Mouse (Mus musculus) fibroblast of lung, adult 2 months (primary cell): ENCODE results near the gene Hist1h2bg.
"Not testable (repeated sequence)": the region's sequence is repeated elsewhere in the genome, so short reads cannot be mapped to it uniquely, and the experiment has no call there.

Experiments
- DNase-seq: peaks from one replicate; pipeline ENCODE4 v3.0.0-alpha.2; 2011; ENCODE audit warnings: low read depth

The Hist1h2bg gene

DNA sequence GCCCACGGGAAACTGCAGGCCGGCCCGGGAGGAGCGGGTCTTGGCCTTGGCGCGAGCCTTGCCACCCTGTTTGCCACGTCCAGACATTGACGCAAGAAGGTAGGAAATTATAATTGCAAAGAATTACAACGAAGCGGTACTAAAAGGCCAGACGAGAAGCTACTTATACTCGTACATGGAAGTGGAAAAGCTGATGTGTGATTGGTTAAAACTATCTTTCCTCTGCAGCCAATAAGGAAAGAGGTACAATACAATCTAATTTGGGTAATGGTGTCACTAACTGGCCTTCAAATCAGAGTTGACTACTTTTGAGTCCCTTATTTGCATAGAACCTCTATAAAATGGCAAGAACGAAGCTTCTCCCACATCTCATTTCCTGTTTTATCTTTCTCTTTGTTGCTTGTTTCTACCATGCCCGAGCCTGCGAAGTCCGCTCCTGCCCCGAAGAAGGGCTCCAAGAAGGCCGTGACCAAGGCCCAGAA is at the start of gene Hist1h2bg, which contains the start of gene Hist1h2ae:
Gene Hist1h2bg (plus strand): TSS at position 375 of the 482 bp plus-strand sequence.
Gene Hist1h2ae (minus strand): TSS at position 199 of the 482 bp plus-strand sequence.
- peak; percentile 89 for DNase-seq

DNA sequence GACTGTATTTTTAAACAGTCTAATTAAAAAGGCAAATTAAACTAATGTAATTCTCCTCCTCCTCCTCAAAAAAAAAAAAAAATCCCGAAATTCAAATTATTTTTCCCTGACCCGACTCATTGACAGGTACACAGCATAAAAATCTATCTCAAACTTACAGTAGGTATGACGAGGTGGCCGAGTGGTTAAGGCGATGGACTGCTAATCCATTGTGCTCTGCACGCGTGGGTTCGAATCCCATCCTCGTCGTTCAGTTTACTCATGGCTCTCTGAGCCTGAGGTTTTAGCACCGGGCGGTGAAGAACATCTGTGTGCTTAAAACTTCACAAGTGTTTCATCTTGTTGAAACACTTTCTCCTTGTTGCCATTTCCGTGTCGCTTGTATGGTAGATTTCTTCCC is 49.5 kb upstream of the Hist1h2bg start:
- peak; percentile 60 for DNase-seq

DNA sequence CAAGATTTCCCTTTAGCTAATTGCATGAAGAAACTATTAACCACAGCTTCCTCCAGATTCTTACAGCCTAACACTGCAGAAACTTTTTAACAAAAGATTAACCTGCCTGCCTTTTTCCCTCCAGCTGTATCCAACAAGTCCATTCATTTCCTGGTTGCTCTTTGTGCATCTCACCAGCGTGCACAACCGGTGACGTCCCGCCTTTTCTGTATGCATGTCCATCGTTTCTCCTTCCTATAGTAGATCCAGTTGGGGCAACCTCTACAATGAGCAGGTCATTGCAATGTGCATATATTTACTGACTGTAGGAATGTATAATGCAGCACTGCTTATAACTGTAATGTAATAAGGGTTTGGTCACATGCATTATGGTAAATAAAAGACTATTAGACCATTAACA is 47.2 kb upstream of the Hist1h2bg start:
- no peak for DNase-seq

DNA sequence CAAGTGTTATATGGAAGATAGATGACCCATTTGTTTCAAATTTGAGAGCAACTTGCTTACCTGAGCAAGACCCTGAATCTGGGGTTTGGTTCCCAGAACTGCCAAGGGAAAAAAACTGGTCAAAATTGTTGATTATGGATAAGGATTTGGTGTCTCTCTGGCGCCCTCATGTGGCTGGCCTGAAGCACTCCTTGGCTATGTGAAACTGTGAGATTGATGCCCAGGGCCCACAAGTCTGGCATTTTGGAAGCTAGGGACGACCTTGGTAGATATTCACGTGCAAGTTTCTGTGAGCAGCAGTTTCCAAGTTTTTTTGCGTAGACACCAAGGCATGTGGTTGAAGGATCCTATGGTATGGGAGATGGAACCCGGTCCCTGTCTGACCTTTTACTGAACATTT is 46.5 kb upstream of the Hist1h2bg start:
- peak; percentile 67 for DNase-seq

DNA sequence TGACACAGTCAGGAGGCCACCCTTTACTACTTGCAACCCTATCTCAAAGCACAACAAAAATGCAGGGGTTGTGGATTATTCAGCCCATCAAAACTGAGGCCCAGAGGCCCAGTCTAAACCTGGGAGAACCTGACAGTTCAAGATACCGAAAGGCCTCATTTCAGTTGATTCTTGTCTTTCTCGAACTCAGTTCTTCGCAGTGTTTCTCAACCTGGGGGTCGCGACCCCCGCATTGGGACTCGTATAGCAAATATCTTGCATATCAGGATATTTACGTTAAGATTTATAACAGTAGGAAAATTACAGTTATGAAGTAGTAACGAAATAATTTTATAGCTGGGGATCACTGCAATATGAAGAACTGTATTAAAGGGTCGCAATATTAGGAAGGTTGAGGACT is 45.3 kb upstream of the Hist1h2bg start:
- no peak for DNase-seq

DNA sequence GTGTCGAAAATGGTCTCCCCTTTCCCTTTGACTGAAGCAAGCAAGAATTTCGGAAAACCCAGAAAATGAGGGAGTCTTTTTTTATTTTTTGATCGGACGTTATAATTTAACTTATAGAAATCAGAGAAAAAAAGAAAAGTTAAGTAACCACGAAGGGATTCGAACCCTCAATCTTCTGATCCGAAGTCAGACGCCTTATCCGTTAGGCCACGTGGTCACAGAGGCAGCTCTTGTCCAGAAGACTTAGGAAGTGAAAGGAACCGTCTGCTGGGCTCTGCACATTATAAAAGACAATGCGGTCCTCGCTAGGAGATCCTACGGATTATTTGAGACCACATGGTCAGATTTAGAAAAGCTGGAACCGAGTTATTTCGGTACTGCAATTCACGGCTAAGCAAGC is 44.9 kb upstream of the Hist1h2bg start:
- DNase-seq = peak; percentile 79

DNA sequence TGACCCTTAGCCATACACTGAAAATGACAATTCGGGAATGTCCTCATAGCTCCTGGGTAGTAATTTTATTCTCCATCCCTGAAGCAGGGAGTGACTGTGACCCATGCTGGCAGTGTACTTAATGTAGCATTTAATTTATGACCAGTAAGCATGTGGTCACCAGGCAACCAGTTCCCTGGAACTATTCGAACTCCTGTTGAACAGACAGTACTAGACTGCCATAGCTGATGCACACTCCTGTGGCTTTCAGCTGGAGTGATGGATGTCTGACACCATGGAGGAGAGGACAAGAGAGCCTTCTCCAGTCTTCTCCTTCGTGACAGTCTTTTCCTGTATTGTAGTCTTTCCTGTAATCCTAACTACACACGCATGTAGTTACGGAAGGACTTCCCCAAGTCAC is 42.2 kb upstream of the Hist1h2bg start:
- DNase-seq = no peak

DNA sequence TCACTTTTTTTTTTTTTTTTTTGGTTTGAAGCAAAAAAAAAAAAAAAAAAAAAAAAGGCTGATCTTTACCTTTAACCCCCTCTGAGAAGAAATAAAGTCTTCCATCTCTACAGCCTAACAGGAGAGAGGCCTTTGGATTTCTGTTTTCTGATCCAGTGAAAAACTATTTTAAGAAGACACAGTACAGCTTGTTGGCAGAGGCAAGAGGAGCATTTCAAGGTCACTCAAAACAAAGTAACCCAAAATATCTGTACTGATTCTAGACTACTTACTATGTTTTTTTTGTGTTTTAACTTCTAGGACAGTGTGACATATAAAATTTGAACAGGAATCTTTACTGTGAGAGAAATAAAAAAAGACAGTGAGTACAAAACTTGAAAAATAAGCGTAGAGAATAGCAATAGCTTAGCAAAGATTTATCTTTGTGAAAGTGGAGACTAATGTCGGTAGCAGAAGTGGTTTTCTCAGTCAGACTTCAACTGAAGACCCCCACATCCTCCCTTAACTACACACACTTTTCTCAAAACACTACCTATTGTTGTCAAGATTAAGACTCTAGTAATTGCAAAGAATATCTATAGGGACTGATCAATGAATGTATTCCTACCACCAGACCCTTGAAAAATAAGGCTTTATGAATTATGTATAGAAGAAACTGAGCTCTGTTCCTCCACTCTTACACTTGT is 41.6 kb upstream of the Hist1h2bg start:
- no peak for DNase-seq

DNA sequence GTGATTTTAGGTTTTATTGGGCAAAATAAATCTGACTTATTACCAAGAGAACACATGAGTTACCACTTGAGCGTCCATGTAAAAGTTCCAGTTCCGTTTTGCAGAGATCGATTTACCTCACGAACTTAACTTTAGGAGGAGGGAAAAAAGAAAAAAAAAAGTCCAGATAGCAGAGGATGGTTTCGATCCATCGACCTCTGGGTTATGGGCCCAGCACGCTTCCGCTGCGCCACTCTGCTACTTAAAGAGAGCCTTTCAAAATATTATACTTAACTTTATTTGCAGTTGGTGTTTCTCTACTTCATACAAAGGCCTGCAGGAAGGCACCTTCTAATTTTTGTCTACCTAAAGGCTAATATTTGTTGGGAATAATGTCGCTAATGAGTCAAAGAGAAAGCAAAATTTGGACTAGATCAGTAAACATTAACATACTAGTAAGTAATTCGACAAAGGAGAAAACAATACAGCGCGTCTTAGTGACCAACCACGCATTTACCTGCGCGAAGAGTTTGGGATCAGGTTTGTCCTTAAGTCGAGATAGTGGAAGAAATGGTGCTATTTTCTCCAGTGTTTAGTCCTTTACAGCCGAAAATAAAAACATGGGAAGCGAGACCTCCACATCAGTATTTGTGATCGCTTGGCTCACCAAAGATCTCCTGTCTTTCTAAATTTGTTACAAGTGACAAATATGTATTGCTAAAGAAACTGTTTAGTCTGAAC is 40.9 kb upstream of the Hist1h2bg start:
- peak; percentile 59 for DNase-seq

DNA sequence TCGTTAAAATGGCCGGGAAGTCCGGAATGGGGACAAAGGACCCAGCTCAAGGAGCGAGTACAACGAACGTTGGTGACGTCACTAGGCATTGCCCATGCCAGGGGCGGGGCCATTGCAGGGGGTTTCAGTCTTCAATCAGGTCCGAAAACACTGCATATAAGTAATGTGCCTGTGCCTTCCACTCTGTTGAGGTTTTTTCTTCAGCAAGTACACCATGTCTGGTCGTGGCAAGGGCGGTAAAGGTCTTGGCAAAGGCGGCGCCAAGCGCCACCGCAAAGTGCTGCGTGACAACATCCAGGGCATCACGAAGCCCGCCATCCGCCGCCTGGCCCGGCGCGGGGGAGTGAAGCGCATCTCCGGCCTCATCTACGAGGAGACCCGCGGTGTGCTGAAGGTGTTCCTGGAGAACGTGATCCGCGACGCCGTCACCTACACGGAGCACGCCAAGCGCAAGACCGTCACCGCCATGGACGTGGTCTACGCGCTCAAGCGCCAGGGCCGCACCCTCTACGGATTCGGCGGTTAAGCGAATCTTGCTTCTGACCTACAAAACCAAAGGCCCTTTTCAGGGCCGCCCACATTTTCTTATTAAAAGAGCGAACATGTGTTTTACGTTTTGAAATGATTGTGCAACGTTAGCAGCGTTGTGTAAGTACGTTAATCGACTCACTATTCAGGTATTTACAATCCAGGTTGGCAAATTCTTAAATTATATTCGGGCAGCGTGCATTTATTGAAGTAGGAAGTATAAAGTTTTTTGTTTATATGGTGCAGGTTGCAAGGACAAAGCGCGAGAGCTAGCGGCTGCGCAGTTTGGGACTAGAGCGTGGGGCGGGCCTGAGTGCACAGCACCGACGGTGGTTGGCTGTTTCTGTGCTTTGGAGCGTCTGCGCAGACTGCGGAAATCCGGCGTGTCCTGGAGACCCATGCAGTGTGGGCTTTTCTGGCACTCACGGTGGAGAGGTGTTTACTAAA is 40.0 kb upstream of the Hist1h2bg start, which contains the start of gene Hist1h4h:
Gene Hist1h4h (plus strand): TSS at position 150 of the 975 bp plus-strand sequence.
- DNase-seq = peak; percentile 91

DNA sequence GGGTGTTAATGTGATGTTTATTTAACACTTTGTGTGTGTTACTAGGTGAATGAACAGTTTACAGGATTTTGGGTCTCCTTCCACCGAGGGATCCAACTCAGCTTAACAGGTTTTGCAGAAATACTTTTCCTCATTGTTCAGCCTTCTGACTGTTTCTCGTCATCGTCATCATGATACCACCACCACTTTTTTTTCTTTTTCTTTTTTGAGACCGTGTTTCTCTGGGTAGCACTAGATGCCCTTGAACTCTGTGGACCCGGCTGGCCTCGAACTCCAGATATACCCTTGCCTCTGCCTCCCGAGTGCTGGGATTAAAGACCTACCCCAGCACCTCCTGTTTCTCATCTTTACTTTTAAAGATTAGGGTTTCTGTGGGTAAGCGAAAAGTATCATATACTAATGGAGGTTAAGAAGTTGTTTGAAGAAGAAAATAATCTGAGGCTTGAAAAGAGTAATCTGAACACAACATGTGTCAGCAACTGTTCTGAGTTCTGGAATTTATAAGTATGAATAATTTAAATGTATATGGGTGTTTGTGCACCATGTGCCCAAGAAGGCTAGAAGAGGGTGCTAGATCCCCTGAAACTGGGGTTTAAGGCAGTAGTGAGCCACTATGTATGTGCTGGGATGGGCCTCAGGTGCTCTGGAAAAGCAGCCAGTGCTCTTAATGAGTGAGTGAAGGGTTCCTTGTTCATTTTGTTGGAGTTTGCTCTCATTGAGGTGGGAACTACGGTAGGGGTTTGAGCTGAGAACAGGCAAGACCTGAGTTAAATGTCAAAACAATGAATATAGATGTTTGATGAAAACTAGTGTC is 38.7 kb upstream of the Hist1h2bg start:
- no peak for DNase-seq

DNA sequence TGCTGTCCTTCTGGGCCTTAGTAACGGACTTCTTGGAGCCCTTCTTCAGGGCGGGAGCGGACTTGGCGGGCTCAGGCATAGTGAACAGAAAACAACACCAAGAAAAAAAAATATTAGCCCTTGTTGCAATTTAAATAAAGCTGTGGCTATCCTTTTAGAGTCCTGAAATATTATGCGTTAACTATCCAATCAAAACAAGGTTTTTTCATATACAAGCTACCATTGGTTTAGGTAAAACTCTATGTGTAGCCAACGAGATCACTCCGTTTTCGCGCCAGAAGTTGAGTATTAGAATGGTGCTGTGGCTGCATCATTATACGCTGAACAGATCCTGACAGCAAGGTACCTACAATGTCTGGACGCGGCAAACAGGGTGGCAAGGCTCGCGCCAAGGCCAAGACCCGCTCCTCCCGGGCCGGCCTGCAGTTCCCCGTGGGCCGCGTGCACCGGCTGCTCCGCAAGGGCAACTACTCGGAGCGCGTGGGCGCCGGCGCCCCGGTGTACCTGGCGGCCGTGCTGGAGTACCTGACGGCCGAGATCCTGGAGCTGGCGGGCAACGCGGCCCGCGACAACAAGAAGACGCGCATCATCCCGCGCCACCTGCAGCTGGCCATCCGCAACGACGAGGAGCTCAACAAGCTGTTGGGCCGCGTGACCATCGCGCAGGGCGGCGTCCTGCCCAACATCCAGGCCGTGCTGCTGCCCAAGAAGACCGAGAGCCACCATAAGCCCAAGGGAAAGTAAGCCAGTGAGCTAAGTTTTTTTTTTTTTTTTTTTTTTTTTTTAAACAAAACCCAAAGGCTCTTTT is 37.4 kb upstream of the Hist1h2bg start, which contains the start of gene Hist1h2af:
Gene Hist1h2af (plus strand): TSS at position 347 of the 808 bp plus-strand sequence.
- DNase-seq = not testable (repeated sequence)

DNA sequence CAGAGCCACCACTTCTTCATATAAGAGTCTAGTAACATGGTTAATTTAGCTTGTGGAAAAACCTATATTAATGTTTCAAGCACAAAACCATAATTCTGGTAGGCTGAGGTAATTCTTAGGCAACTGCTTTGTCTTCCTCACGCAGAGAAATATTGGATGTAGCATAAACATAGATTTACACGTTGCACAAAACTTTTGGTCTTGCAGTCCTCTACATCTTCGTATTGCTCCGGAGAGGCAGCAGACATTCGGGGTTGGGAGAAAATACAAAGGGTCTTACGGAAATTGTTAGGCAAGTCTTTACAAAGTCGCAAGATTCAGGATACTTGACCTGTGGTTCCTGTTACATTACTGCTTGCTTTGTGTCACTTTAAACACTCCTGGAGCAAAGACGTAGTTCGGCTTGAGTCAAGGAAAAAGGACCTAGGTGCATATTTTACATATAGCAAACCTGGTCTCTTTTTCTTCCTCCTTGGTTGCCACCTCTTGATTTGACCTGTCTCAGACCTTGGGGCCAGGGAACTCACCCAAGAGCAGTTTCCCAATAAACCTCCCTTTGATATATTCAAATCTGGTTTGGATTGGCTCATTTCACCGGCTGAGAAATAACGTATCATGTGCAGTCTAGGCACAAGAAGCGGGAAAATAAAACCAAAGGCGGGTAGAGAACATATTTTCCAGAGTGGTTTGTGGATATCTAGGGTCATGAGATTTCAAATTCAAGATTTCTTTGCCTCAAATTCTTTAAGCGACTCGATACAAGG is 36.6 kb upstream of the Hist1h2bg start:
- DNase-seq = no peak

DNA sequence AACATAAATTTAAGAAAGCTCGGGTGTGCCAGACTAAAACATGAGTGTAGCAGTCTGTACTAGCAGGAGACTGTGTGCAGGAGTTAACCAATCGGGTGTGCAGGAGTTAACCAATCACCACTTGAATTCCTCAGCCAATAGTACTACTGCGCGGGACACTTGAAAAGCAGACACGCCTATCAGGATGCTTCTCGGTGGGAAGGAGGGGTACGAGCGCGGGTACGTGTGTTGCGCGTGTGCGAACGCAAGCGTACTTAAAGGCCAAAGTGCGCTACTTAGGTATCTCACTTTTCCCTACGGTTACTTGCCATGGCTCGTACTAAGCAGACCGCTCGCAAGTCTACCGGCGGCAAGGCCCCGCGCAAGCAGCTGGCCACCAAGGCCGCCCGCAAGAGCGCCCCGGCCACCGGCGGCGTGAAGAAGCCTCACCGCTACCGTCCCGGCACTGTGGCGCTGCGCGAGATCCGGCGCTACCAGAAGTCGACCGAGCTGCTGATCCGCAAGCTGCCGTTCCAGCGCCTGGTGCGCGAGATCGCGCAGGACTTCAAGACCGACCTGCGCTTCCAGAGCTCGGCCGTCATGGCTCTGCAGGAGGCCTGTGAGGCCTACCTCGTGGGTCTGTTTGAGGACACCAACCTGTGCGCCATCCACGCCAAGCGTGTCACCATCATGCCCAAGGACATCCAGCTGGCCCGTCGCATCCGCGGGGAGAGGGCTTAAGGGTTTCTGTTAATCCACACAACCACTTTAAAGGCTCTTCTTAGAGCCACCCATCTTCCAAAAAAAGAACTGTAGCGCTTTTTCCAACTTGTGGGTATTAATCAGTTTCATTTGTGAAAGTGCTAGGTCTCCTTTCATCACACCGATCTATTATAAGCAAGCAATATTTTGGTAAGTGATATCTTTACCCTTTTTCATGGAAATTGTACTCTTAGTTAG is 35.8 kb upstream of the Hist1h2bg start, which contains the start of gene Hist1h3g:
Gene Hist1h3g (plus strand): TSS at position 286 of the 939 bp plus-strand sequence.
- peak; percentile 85 for DNase-seq

DNA sequence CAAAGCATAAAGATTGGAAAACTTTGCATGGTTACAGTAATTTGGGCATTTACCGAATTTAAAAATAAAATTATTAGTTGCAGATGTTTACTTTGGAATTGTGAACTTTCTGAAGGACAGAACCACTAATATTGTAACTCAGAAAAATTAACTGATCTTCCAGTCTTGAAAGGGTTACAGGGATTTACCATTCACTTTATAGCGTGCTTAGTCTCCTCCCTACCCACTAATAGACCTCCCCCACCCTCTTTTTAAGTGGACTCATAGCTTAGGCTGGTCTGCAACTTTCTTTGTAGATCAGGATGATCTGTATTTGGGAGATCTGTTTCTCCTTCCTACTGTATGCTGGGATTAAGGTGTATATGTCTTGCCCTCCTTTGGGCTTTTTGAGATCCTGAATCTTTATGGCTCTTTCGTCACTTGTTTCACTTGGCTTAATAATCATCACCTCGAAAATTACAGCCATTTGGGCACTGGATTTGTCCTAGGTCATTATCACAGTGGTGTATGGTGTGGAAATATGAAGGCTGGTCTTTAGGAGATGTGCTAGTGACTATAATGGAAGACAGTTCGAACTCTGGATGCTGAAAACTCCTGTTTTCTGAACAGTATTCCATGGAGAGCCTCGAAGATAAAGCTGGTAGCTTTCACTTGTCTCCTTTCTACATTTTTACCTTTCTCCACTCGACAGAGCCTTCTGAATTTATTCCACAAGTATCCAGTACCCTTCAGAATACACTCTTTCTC is 34.9 kb upstream of the Hist1h2bg start:
- no peak for DNase-seq

DNA sequence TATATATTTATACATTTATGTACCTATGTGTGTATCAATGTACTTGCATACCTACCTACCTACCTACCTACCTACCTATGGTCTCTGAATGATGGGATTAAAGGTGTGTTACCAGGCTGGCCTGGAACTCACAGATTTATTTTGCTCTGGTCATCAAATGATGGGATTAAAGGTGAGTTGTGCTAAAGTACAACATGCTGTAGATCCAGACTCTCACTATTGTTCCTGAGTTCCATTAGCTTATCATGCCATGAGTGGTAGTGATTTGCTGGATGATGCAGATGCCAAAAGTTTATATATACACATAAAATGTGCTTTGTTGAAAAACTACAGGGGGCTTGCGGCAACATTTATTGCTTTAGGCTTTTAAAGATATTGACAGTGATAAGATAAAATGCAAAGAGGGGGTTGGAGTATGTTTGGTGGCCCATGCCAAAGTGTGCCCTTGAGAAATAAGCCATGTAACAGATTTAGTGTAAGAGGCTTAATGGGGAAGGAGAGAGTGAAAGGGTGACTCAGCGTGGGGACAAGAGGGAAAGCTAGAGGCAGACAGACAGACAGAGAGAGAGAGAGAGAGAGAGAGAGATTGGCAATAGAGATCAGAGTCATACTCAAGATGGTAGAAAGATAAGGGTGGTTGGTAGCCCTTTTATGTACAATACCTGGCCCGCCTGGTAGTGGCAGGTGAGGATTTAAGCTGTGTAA is 34.0 kb upstream of the Hist1h2bg start:
- DNase-seq = no peak

DNA sequence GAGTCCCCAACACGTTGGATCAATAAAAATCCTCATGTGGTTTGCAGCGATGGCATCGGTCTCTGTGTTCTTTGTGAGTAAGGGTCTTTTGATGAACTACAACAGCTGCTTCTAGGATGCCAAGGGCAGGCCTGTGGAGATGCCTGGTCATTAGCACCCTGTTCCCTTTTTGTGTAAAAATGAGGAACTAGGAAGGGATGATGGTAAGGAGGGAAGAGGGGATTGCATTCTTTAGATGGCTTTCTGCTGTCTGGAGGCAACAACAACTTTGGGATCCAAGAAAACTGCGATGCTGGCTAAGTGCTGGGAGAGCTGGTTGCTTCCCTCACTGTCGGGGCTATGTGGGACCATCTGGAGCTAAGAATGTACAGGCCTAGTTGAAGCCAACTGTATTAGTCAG is 32.9 kb upstream of the Hist1h2bg start:
- no peak for DNase-seq
